Mouse (Mus musculus): ENCODE data around the gene Plcb2. TPM values are rescaled to one million over a fixed set of nuclear protein-coding genes. Genes with fewer than 3 reads are reported as not detected.

Gene Plcb2
- total and polyA plus RNA-seq, 2 experiments from 2014 or later: 2.6 to 7.6 TPM

DNA sequence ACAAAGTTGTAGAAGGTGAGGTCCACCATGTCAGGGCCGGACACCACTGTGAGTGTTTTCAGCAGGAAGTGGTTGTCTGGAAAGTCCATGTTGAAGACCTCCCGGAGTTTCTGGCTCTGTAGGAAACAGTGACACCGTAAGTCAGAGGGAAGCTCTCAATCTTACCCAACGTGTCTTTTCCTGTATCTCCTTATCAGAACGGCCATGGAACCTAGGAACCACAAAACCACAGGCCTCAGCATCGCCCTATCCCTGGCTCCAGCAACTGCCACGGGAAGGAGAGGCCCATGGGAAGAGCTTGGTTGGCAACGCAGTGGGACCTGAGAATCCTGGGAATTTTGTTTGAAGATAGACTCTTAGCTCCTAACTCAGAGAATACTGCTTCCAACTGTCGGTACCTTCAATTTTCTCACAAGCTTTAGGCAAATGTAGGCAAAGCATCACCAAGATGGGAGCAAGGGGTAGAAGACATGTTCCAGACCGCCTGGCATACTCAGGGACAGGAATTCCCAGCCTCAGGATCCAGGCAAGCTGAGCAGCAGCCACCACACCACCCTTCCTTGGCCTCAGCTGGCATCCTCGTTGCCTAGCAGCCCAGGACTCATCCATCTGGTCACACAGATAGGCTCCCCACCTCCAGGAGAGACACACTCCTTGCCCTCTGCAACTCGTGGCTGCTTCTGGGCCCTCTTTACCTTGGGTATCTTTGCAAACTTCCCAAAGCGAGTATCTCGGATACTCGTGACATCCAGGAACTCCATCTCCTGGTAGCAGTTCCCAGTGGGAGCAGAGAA lies 4.3 kb downstream of the Plcb2 start:
- no peak overlapping the region for H3K27ac ChIP-seq (ENCODE audit: low read depth)
- H3K36me3 ChIP-seq (replicated peaks; ENCODE audit: control insufficient read depth, insufficient read depth, low read length): no peaks in the 10 kb centered on the region
- H3K4me1 ChIP-seq (ENCODE audit: control insufficient read depth, insufficient read depth): peaks cover 13% of the 10 kb centered on the region; the same call in 1 of the 2 replicates
- no peak overlapping the region for H3K9ac ChIP-seq (replicated peaks; ENCODE audit: low read depth, low read length)
- no peak overlapping the region for H3K4me2 ChIP-seq (ENCODE audit: low read depth, low read length)
- TF ChIP-seq CTCF (IDR thresholded peaks at IDR 0.05; ENCODE audit: low read depth) (no peak), EP300 (IDR thresholded peaks at IDR 0.05; ENCODE audit: low read depth) (no peak)
- H3K27me3 ChIP-seq (ENCODE audit: control insufficient read depth, insufficient read depth, low read length): no peaks in the 10 kb centered on the region
- WGBS: 73% methylated on average over 15 of the region's 15 CpGs
- DNase-seq (ENCODE audit: low spot score): no peak
- no peaks in the 10 kb centered on the region for H3K9me3 ChIP-seq (replicated peaks; ENCODE audit: control insufficient read depth, low read length)
- no peak for ATAC-seq (ENCODE audit: insufficient read depth, low read depth)
- H3K4me3 ChIP-seq (ENCODE audit: low read depth, low read length): no peak overlapping the region

DNA sequence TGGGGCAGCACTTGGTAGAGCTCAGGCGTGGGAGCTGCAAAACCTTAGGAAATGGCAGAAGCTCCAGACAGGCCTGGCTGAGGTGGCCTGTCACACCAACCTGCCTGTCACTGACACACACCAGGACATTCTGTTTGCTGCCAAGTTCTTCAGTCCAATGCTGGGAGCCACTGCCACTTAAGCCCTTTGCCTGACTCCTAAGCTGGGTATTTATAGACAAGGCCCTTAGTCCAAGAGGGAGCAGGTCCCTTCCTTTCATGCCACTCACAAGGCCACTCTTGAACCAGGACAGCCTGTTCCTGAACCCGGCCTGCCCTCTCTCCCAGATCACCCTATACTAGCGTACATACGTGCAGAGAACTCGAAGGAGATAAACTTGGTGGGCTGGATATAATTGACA lies 11.6 kb downstream of the Plcb2 start:
- 27% methylated on average over 5 of the region's 5 CpGs for WGBS
- TF ChIP-seq EP300 (IDR thresholded peaks at IDR 0.05; ENCODE audit: low read depth) (peak; percentile 99), CTCF (IDR thresholded peaks at IDR 0.05; ENCODE audit: low read depth) (no peak)
- Histone ChIP-seq H3K36me3 (replicated peaks; ENCODE audit: control insufficient read depth, insufficient read depth, low read length) (no peaks in the 10 kb centered on the region), H3K9me3 (replicated peaks; ENCODE audit: control insufficient read depth, low read length) (no peaks in the 10 kb centered on the region), H3K27me3 (ENCODE audit: control insufficient read depth, insufficient read depth, low read length) (peaks cover 4% of the 10 kb centered on the region; the same call in 1 of the 2 replicates), H3K27ac (ENCODE audit: low read depth) (peak overlapping the region; percentile 97), H3K4me2 (ENCODE audit: low read depth, low read length) (no peak overlapping the region), H3K9ac (replicated peaks; ENCODE audit: low read depth, low read length) (no peak overlapping the region), H3K4me1 (ENCODE audit: control insufficient read depth, insufficient read depth) (peaks cover 31% of the 10 kb centered on the region), H3K4me3 (ENCODE audit: low read depth, low read length) (no peak overlapping the region)
- DNase-seq (ENCODE audit: low spot score) (peak; percentile 96), ATAC-seq (ENCODE audit: insufficient read depth, low read depth) (peak; percentile 95)

DNA sequence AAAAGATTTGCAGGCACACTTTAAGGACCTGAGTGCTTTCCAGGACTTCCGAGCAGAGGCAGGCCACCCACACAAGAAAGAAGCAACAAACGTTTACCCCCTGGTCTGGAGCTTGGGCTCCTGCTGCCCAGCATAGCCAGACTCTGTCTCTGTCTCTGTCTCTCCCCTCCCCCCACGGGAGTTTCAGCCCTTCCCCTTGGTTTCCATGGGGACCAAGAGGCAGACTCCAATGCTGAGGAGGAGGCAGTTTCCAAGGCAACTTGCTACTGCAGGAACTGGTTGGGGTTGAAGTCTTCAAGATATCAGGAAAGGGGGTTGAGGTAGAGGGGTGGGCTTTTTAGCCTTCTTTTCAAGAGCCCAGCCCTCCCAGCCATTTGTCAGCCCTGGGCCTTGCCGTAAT lies 14.0 kb downstream of the Plcb2 start:
- 68% methylated on average over 4 of the region's 4 CpGs for WGBS
- H3K9me3 ChIP-seq (replicated peaks; ENCODE audit: control insufficient read depth, low read length): no peaks in the 10 kb centered on the region
- H3K9ac ChIP-seq (replicated peaks; ENCODE audit: low read depth, low read length): no peak overlapping the region
- no peak overlapping the region for H3K4me3 ChIP-seq (ENCODE audit: low read depth, low read length)
- H3K27me3 ChIP-seq (ENCODE audit: control insufficient read depth, insufficient read depth, low read length): peaks cover 11% of the 10 kb centered on the region
- H3K4me2 ChIP-seq (ENCODE audit: low read depth, low read length): no peak overlapping the region
- no peak for ATAC-seq (ENCODE audit: insufficient read depth, low read depth)
- H3K27ac ChIP-seq (ENCODE audit: low read depth): no peak overlapping the region
- no peaks in the 10 kb centered on the region for H3K36me3 ChIP-seq (replicated peaks; ENCODE audit: control insufficient read depth, insufficient read depth, low read length)
- no peak for TF ChIP-seq EP300 (IDR thresholded peaks at IDR 0.05; ENCODE audit: low read depth)
- TF ChIP-seq CTCF (IDR thresholded peaks at IDR 0.05; ENCODE audit: low read depth): no peak
- no peak for DNase-seq (ENCODE audit: low spot score)
- peaks cover 55% of the 10 kb centered on the region for H3K4me1 ChIP-seq (ENCODE audit: control insufficient read depth, insufficient read depth)

DNA sequence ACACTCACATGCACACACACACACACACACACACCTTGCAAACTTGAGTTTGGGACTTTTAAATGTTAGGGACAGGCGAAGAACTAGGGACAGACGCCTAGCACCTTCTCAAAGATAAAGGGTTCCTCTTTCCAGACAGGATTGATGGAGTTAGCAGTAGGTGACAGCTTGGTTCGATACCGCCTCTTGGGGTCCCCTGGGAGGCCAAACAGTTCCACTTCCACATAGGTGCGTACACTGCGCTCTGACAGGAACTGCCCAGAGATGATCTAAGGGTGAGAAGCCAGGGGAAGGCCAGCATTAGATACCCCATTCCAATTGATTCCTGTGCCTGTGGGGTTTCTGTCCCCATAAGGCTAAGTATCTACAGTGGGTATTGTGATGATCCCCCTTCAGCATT lies 14.6 kb downstream of the Plcb2 start:
- peaks cover 11% of the 10 kb centered on the region for H3K27me3 ChIP-seq (ENCODE audit: control insufficient read depth, insufficient read depth, low read length)
- DNase-seq (ENCODE audit: low spot score): no peak
- no peak for ATAC-seq (ENCODE audit: insufficient read depth, low read depth)
- 90% methylated on average over 6 of the region's 6 CpGs for WGBS
- H3K4me1 ChIP-seq (ENCODE audit: control insufficient read depth, insufficient read depth): peaks cover 59% of the 10 kb centered on the region
- no peaks in the 10 kb centered on the region for H3K9me3 ChIP-seq (replicated peaks; ENCODE audit: control insufficient read depth, low read length)
- TF ChIP-seq EP300 (IDR thresholded peaks at IDR 0.05; ENCODE audit: low read depth) (no peak), CTCF (IDR thresholded peaks at IDR 0.05; ENCODE audit: low read depth) (no peak)
- H3K4me2 ChIP-seq (ENCODE audit: low read depth, low read length): no peak overlapping the region
- no peaks in the 10 kb centered on the region for H3K36me3 ChIP-seq (replicated peaks; ENCODE audit: control insufficient read depth, insufficient read depth, low read length)
- H3K27ac ChIP-seq (ENCODE audit: low read depth): no peak overlapping the region
- no peak overlapping the region for H3K4me3 ChIP-seq (ENCODE audit: low read depth, low read length)
- H3K9ac ChIP-seq (replicated peaks; ENCODE audit: low read depth, low read length): no peak overlapping the region

DNA sequence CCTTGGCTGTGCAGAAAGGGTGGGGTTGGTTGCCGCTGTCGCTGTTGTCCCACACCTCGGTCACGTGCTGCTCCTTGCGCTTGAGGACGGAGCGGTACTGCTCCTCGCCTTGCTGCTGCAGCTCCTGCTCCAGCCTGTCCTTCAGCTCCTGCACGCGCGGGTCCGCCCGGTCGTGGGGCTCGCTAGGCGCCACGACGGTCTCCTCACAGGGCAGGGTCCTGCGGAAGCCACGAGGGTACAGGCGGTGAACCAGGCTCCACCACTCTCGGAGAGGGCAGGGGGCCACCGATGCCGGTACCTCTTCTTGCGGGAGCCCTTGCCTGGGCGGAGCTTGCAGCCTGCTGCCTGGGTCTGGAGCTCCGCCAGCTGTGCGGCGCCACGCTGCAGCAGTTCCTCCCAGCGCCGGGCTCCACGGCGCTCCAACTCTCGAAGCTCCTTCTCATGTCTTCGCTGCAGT lies 17.2 kb downstream of the Plcb2 start:
- TF ChIP-seq EP300 (IDR thresholded peaks at IDR 0.05; ENCODE audit: low read depth): no peak
- TF ChIP-seq CTCF (IDR thresholded peaks at IDR 0.05; ENCODE audit: low read depth): no peak
- Histone ChIP-seq H3K36me3 (replicated peaks; ENCODE audit: control insufficient read depth, insufficient read depth, low read length) (no peaks in the 10 kb centered on the region), H3K4me1 (ENCODE audit: control insufficient read depth, insufficient read depth) (peaks cover 56% of the 10 kb centered on the region), H3K4me2 (ENCODE audit: low read depth, low read length) (peak overlapping the region; percentile 57), H3K27ac (ENCODE audit: low read depth) (no peak overlapping the region), H3K27me3 (ENCODE audit: control insufficient read depth, insufficient read depth, low read length) (peaks cover 16% of the 10 kb centered on the region), H3K9ac (replicated peaks; ENCODE audit: low read depth, low read length) (no peak overlapping the region), H3K4me3 (ENCODE audit: low read depth, low read length) (peak overlapping the region; percentile 36), H3K9me3 (replicated peaks; ENCODE audit: control insufficient read depth, low read length) (no peaks in the 10 kb centered on the region)
- WGBS: 1% methylated on average over 36 of the region's 36 CpGs
- ATAC-seq (ENCODE audit: insufficient read depth, low read depth): peak; percentile 35; the same call in 1 of the 2 replicates
- peak; percentile 72 for DNase-seq (ENCODE audit: low spot score)

All from heart, postnatal 0 days (tissue).